Mouse (Mus musculus) brown adipose tissue, adult 24 weeks (tissue): ENCODE measurements around the gene Ildr2. TPM values are rescaled to one million over a fixed set of nuclear protein-coding genes. Genes with fewer than 3 reads are reported as not detected.

Source experiments
- H3K27ac ChIP-seq: fragments of 200-500 bp; replicated peaks from 2 replicates; pipeline ENCODE4 v1.5.1; 2012; ENCODE audit warnings: low read depth, mild to moderate bottlenecking, low read length
- H3K4me1 ChIP-seq: fragments of 200-500 bp; 2 replicates; pipeline ENCODE4 v1.6.1; 2012; ENCODE audit warnings: low read length, mixed read lengths; ENCODE audit not compliant: control insufficient read depth, insufficient read depth, insufficient read length
- H3K4me3 ChIP-seq: fragments of 200-500 bp; 2 replicates; pipeline ENCODE4 v1.5.1; 2012; ENCODE audit warnings: low read depth, mild to moderate bottlenecking, low read length, moderate library complexity; ENCODE audit not compliant: insufficient read depth
- polyA plus RNA-seq: library from polyadenylated mRNA; stranded (reverse); fragments of >200 nt; gene quantifications from 2 replicates; pipeline ENCODE4 v1.2.4, GENCODE M21; 2012; ENCODE audit not compliant: missing spikeins, insufficient read depth, insufficient read length

Ildr2 gene
- polyA plus RNA-seq, 1 experiment = 2.0 TPM

DNA sequence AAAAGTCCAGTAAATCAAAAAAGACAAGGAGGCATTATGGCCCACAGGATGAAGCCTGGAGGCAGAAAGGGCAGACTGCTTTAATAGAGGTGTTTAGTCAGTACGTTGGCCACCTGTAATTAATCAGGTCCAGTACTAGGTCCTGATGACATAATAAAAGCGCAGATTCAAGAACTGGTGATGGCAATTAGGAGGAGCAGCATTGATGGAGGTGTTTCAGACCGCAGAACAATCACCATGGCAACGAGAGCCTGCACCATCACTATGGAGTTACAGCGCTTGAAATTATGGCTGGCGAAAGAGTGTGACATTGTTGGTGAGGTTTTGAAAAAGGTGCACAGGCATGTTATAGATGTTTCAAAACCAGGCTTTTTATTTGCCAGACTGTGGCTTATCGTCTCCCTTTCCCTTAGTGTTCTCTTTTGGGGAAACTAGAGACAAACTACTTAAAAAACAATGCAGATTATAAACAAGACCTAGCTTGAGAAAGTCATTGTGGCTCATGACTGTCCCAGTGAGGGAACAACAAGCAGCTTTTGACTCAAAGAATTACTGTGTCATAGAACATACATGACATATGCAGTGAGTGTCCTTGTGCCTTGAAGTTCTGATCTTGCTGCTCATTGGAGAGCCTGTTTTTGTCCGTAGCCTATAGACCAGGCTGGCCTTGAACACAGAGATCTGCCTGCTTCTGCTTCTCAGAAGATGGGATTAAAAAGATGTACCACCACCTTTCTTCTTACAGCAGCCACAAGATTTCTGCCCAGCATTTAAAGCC lies 90.5 kb downstream of the Ildr2 start:
- Histone ChIP-seq H3K4me3 (no peak overlapping the region), H3K4me1 (no peaks in the 10 kb centered on the region)

GRCm38 (mm10) chr1:166345602-166346001 lies 91.7 kb downstream of the Ildr2 start:
- no peak overlapping the region for H3K27ac ChIP-seq
- H3K4me1 ChIP-seq = no peaks in the 10 kb centered on the region
- no peak overlapping the region for H3K4me3 ChIP-seq

More for the DNA sequence above, 90.5 kb downstream of the Ildr2 start:
- no peak overlapping the region for H3K27ac ChIP-seq

DNA sequence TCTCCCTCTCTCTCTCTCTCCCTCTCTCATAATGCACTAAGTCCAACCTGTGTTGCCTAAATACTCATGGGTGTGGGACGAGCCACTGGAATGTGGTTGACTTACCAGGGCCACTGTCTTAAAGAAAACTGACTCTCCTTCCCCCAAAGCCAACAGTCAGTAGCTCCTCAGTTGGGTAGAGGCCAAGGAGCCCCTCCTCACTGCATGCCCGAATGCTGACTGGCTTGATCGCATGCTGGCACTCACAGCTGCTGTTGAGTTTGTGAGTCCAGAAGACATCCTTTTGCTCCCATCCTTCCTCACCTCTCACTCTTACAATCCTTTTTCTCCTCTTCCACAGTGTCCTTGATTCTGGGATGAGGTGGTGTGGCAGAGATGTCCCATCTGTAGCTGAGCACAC lies 93.0 kb downstream of the Ildr2 start:
- Histone ChIP-seq H3K4me1 (no peaks in the 10 kb centered on the region), H3K27ac (no peak overlapping the region), H3K4me3 (no peak overlapping the region)

DNA sequence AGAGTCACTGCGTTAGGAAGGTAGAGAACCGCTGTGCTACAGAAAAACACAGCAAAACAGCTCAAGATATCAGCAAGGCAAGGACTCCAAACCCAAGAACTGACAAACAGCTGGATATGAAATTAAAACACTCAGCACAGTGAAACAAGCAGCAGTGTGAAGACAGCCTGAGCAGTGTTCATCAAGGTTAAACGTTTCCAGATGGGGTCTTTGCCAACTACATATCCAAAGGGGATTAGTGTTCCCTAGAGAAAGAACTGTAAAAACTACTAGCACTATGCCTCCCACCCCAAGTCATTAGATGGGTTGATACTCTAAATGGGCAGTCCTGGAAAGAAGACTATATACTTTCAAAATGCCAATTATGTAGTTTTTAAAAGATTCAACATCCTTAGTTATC lies 95.4 kb downstream of the Ildr2 start:
- H3K27ac ChIP-seq = no peak overlapping the region
- H3K4me3 ChIP-seq = no peak overlapping the region

DNA sequence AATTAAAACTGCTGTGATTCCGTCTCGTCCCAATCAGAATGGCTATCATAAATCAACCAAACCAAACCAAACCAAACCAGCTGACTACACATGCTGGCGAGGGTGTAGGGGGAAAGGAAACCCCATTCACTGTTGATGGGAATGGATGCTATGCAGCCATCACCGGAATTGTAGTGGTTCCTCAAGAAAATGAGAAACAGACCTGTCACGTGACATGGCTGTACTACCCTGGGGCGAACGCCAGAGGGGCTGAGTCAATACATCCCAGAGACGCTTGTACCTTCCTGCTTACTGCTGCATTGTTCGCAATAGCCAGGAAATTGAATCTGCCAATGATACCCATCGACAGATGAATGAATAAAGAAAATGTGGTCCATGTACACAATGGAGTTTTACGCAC lies 95.8 kb downstream of the Ildr2 start:
- Histone ChIP-seq H3K4me3 (no peak overlapping the region), H3K27ac (no peak overlapping the region), H3K4me1 (no peaks in the 10 kb centered on the region)

More for the DNA sequence above, 95.4 kb downstream of the Ildr2 start:
- no peaks in the 10 kb centered on the region for H3K4me1 ChIP-seq

DNA sequence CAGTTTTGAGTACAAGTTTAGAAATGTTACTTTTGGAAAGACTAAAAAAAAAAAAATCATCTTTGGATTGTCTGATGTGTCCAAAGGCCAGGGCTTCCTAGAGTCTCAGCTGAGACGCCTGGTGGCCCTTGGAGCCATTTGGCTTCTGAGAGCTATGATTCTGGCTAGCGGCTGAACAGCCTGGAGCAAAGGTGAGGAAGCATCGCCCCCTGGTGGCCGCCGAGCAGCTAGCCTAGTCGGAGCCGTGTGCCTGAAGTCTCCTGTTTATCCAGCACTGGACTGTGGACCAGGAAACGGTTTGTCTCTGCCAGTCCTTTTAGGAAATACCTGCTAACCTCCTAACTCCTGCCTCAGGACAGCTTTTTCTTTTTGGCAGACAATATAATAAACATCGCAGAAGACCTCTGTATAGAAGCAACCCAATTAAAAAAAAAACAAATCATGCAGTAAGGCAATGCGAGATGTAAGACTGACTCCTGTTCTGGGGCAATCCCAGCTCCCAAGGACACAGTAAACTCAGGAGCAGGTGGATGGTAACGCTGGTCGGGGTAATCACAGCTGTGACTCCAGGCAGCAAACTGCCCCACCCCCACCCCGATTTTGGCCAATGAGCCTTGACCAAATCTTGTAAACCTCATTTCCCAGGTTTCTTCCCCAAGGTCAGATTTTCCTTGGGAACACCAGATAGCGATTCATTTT lies 106.4 kb downstream of the Ildr2 start:
- Histone ChIP-seq H3K27ac (no peak overlapping the region), H3K4me3 (no peak overlapping the region), H3K4me1 (no peaks in the 10 kb centered on the region)

DNA sequence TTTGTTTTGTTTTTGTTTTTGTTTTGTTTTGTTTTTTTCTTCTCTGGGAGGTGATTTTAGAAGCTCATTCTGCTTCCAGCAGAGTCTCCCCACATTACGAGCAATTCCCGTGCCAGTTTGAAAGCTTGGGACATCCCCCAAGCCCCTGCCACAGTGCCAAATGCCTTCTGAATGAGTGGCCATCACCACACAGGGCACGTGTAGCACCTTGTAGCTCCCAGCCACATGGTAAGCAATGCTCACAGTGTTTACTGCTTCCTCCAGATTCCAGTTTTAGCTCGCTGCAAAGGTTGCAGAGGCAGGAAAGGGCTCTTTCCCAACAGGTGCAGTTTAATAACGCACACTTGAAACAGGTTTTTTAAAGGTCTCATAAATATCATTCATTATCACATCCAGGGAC lies 107.0 kb downstream of the Ildr2 start:
- H3K4me3 ChIP-seq = no peak overlapping the region
- no peaks in the 10 kb centered on the region for H3K4me1 ChIP-seq
- H3K27ac ChIP-seq = no peak overlapping the region

GRCm38 (mm10) chr1:166361842-166362241 lies 107.9 kb downstream of the Ildr2 start:
- Histone ChIP-seq H3K4me3 (no peak overlapping the region), H3K27ac (no peak overlapping the region), H3K4me1 (no peaks in the 10 kb centered on the region)

GRCm38 (mm10) chr1:166362659-166363058 lies 108.7 kb downstream of the Ildr2 start:
- no peak overlapping the region for H3K4me3 ChIP-seq
- no peak overlapping the region for H3K27ac ChIP-seq
- no peaks in the 10 kb centered on the region for H3K4me1 ChIP-seq

- Histone ChIP-seq H3K27ac (no peak overlapping the region), H3K4me1 (no peaks in the 10 kb centered on the region), H3K4me3 (no peak overlapping the region)
These were observed 109.2 kb downstream of the Ildr2 start for GRCm38 (mm10) chr1:166363122-166363521.

Other genes starting within 250 kb of the Ildr2 start
- gene Dusp27, start 126.2 kb upstream of the Ildr2 start, polyA plus RNA-seq = 0.44 and 0.92 TPM in 2 replicates
- gene Gpa33, start 123.9 kb upstream of the Ildr2 start, polyA plus RNA-seq = not detected in 2 replicates
- not detected in 2 replicates for gene Mael, start 15.4 kb upstream of the Ildr2 start, polyA plus RNA-seq
- 6.7 and 8.6 TPM in 2 replicates for gene Tada1, start 125.0 kb downstream of the Ildr2 start, polyA plus RNA-seq
- 13.1 and 14.9 TPM in 2 replicates for gene Pogk, start 155.7 kb downstream of the Ildr2 start, polyA plus RNA-seq
- gene Gm4846, start 243.4 kb downstream of the Ildr2 start, polyA plus RNA-seq = not detected in 2 replicates